Mouse (Mus musculus): Measurements from ENCODE around the gene Fam205a1. TPM values are rescaled to one million over a fixed set of nuclear protein-coding genes. Genes with fewer than 3 reads are reported as not detected.
"Not testable (repeated sequence)": the region's sequence is repeated elsewhere in the genome, so short reads cannot be mapped to it uniquely, and the experiment has no call there.

Fam205a1 gene
- not detected for total RNA-seq (2021)

- intact Hi-C loops (cut with DNase I); DNase-seq (ENCODE audit: low spot score): not testable (repeated sequence)
These were observed at the start of gene Fam205a1 for GRCm38 (mm10) chr4:42853788-42854187. Gene Fam205a1 (minus strand): TSS chr4:42853888.

GRCm38 (mm10) chr4:42902730-42903129 is 49.0 kb upstream of the Fam205a1 start:
- intact Hi-C loops (cut with DNase I) = no loop called here
- DNase-seq (ENCODE audit: low spot score) = no peak

GRCm38 (mm10) chr4:42902174-42902573 is 48.5 kb upstream of the Fam205a1 start:
- no peak for DNase-seq (ENCODE audit: low spot score)
- intact Hi-C loops (cut with DNase I) = no loop called here

- DNase-seq (ENCODE audit: low spot score) = no peak
- intact Hi-C loops (cut with DNase I) = no loop called here
These were observed 47.2 kb upstream of the Fam205a1 start for GRCm38 (mm10) chr4:42900878-42901277.

GRCm38 (mm10) chr4:42898914-42899313 is 45.2 kb upstream of the Fam205a1 start:
- DNase-seq (ENCODE audit: low spot score) = no peak
- intact Hi-C loops (cut with DNase I) = no loop called here

GRCm38 (mm10) chr4:42895118-42895517 is 41.4 kb upstream of the Fam205a1 start:
- DNase-seq (ENCODE audit: low spot score) = no peak
- intact Hi-C loops (cut with DNase I) = no loop called here

- intact Hi-C loops (cut with DNase I) = no loop called here
- no peak for DNase-seq (ENCODE audit: low spot score)
These were observed 37.5 kb upstream of the Fam205a1 start for GRCm38 (mm10) chr4:42891176-42891575.

GRCm38 (mm10) chr4:42888806-42889205 is 35.1 kb upstream of the Fam205a1 start:
- DNase-seq (ENCODE audit: low spot score) = no peak
- intact Hi-C loops (cut with DNase I) = no loop called here

- intact Hi-C loops (cut with DNase I) = no loop called here
These were observed 33.2 kb upstream of the Fam205a1 start for GRCm38 (mm10) chr4:42886926-42887325.

GRCm38 (mm10) chr4:42880677-42880948 is 26.9 kb upstream of the Fam205a1 start:
- intact Hi-C loops (cut with DNase I) = no loop called here
- no peak for DNase-seq (ENCODE audit: low spot score)

More at GRCm38 (mm10) chr4:42886926-42887325, 33.2 kb upstream of the Fam205a1 start:
- DNase-seq (ENCODE audit: low spot score) = no peak

- intact Hi-C loops (cut with DNase I) = no loop called here
- no peak for DNase-seq (ENCODE audit: low spot score)
These were observed 26.4 kb upstream of the Fam205a1 start for GRCm38 (mm10) chr4:42879829-42880676.

GRCm38 (mm10) chr4:42877657-42878056 is 24.0 kb upstream of the Fam205a1 start:
- no peak for DNase-seq (ENCODE audit: low spot score)
- intact Hi-C loops (cut with DNase I) = loop anchor here (1.0 to 2.0 kb wide), 2 partner anchors 69 to 88 kb away; no protein-coding TSS in a partner anchor

- no peak for DNase-seq (ENCODE audit: low spot score)
- intact Hi-C loops (cut with DNase I) = loop anchor here (1.0 to 2.0 kb wide), 2 partner anchors 70 to 89 kb away; no protein-coding TSS in a partner anchor
These were observed 23.1 kb upstream of the Fam205a1 start for GRCm38 (mm10) chr4:42876586-42877291.

- DNase-seq (ENCODE audit: low spot score) = no peak
- intact Hi-C loops (cut with DNase I) = no loop called here
These were observed 20.4 kb upstream of the Fam205a1 start, which contains the start of gene Fam205c for GRCm38 (mm10) chr4:42874134-42874533. Gene Fam205c (minus strand): TSS chr4:42874234.

GRCm38 (mm10) chr4:42872746-42873435 is 19.2 kb upstream of the Fam205a1 start:
- intact Hi-C loops (cut with DNase I) = no loop called here
- no peak for DNase-seq (ENCODE audit: low spot score)

GRCm38 (mm10) chr4:42872151-42872550 is 18.5 kb upstream of the Fam205a1 start:
- no peak for DNase-seq (ENCODE audit: low spot score)
- intact Hi-C loops (cut with DNase I) = no loop called here

GRCm38 (mm10) chr4:42870748-42871147 is 17.1 kb upstream of the Fam205a1 start:
- no peak for DNase-seq (ENCODE audit: low spot score)
- intact Hi-C loops (cut with DNase I) = no loop called here

GRCm38 (mm10) chr4:42868193-42868592 is 14.5 kb upstream of the Fam205a1 start:
- intact Hi-C loops (cut with DNase I) = no loop called here
- no peak for DNase-seq (ENCODE audit: low spot score)

GRCm38 (mm10) chr4:42867390-42867789 is 13.7 kb upstream of the Fam205a1 start:
- intact Hi-C loops (cut with DNase I) = no loop called here
- DNase-seq (ENCODE audit: low spot score) = no peak

- intact Hi-C loops (cut with DNase I); DNase-seq (ENCODE audit: low spot score): not testable (repeated sequence)
These were observed 9.8 kb upstream of the Fam205a1 start for GRCm38 (mm10) chr4:42863487-42863886.
